Mouse (Mus musculus) embryonic facial prominence, embryonic 11.5 days (tissue): ENCODE data around the gene Tcf7l1. TPM values are rescaled to one million over a fixed set of nuclear protein-coding genes. Genes with fewer than 3 reads are reported as not detected.

ENCODE experiments used
- ATAC-seq: fragments of 200-750 bp; cut with Nextera tagmentation; replicated peaks from 2 replicates; pipeline ENCODE4 v1.8.0; 2017; ENCODE audit warnings: low read depth; ENCODE audit not compliant: insufficient number of reproducible peaks, low FRiP score, low TSS enrichment
- DNase-seq: peaks from one replicate; pipeline ENCODE4 v3.0.0-alpha.2; 2015; ENCODE audit warnings: low spot score
- H3K27ac ChIP-seq: fragments of 300-500 bp; sonication (generic); replicated peaks from 2 replicates; pipeline ENCODE4 v1.5.1; 2014; ENCODE audit warnings: mild to moderate bottlenecking, low read depth, low read length, control low read depth
- H3K27me3 ChIP-seq: fragments of 300-500 bp; sonication (generic); 2 replicates; pipeline ENCODE4 v1.6.1; 2014; ENCODE audit warnings: mild to moderate bottlenecking, low read length, moderate library complexity, mixed read lengths; ENCODE audit not compliant: control insufficient read depth, insufficient read depth
- H3K36me3 ChIP-seq: fragments of 300-500 bp; sonication (generic); replicated peaks from 2 replicates; pipeline ENCODE4 v1.6.1; 2014; ENCODE audit warnings: low read depth, mild to moderate bottlenecking, low read length, moderate library complexity, mixed read lengths; ENCODE audit not compliant: control insufficient read depth, insufficient read depth
- H3K4me1 ChIP-seq: fragments of 300-500 bp; sonication (generic); 2 replicates; pipeline ENCODE4 v1.6.1; 2014; ENCODE audit warnings: low read length, mixed read lengths; ENCODE audit not compliant: control insufficient read depth, insufficient read depth
- H3K4me2 ChIP-seq: fragments of 300-500 bp; sonication (generic); 2 replicates; pipeline ENCODE4 v1.6.1; 2014; ENCODE audit warnings: low read depth, mild to moderate bottlenecking, control low read depth, low read length, moderate library complexity
- H3K4me3 ChIP-seq: fragments of 300-500 bp; sonication (generic); 2 replicates; pipeline ENCODE4 v1.5.1; 2014; ENCODE audit warnings: low read depth, low read length, control low read depth
- H3K9ac ChIP-seq: fragments of 300-500 bp; sonication (generic); replicated peaks from 2 replicates; pipeline ENCODE4 v1.6.1; 2014; ENCODE audit warnings: mild to moderate bottlenecking, control low read depth, low read length
- H3K9me3 ChIP-seq: fragments of 300-500 bp; sonication (generic); replicated peaks from 2 replicates; pipeline ENCODE4 v1.6.1; 2016; ENCODE audit warnings: mild to moderate bottlenecking, low read length, inconsistent platforms, mixed read lengths; ENCODE audit not compliant: control insufficient read depth
- WGBS: fragments of 180-500 bp; shearing (Covaris S2); extraction: QIAGEN DNeasy Blood & Tissue Kit; methylation state at CpG from one replicate; pipeline ENCODE4 v1.1.7; 2014; 5-methylcytosine and 5-hydroxymethylcytosine counted together
- polyA plus RNA-seq: library from polyadenylated mRNA; unstranded; fragments of >200 nt; fragmentation: Nextera tagmentation; extraction: Ambion mirVana; gene quantifications from 2 replicates; pipeline ENCODE4 v1.2.1, GENCODE M21; 2014

The Tcf7l1 gene
- polyA plus RNA-seq, 1 experiment from 2014 or later: 23.6 TPM

DNA sequence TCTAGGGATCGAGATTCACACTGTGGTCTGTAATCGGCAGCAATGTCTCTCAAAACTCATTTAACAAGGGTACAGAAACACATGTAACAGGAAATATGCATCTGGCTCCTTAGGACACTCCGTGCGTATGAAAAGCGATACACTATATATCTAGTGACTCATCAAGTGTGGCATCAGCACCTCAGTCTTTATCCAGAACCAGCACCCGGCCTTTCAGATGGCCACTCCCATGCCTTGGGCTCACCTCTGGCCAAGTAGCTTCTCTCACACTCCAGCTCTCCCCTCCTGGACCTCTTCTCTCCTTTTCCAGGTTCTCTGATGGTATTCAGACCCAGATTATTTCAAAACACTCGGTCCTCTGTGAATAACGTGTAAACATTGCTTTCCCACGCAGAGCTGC, 97.5 kb downstream of the Tcf7l1 start:
- Histone ChIP-seq H3K27ac (no peak overlapping the region), H3K9ac (no peak overlapping the region), H3K27me3 (no peaks in the 10 kb centered on the region), H3K36me3 (no peaks in the 10 kb centered on the region), H3K4me3 (no peak overlapping the region), H3K4me2 (no peak overlapping the region), H3K4me1 (peaks cover 1% of the 10 kb centered on the region), H3K9me3 (no peaks in the 10 kb centered on the region)
- DNase-seq (no peak), ATAC-seq (no peak)
- 87% methylated on average over 9 of the region's 9 CpGs for WGBS

DNA sequence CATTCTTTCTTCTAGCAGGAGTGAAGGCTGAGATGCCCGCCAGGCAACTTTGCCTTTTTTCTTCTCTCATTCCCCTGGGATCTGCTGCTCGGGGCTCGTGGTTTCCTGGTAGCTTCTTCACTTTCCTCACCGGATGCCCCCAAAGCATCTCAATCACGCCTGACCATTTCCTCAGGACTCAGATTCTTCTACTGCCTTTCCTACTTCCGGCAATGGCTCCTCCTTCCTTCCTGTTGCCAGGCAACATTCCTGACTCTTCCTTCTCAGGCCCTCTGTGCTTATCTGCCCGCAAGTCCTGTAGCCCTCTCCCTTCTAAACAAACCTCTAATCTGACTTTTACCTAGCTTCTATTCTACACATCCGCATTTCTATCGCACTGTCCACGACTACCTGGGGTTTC, 98.5 kb downstream of the Tcf7l1 start:
- Histone ChIP-seq H3K9me3 (no peaks in the 10 kb centered on the region), H3K4me1 (no peaks in the 10 kb centered on the region; the same call in 1 of the 2 replicates), H3K36me3 (no peaks in the 10 kb centered on the region), H3K27me3 (no peaks in the 10 kb centered on the region), H3K27ac (no peak overlapping the region), H3K4me3 (no peak overlapping the region), H3K4me2 (no peak overlapping the region), H3K9ac (no peak overlapping the region)
- 63% methylated on average over 10 of the region's 10 CpGs for WGBS
- DNase-seq (no peak), ATAC-seq (no peak)

DNA sequence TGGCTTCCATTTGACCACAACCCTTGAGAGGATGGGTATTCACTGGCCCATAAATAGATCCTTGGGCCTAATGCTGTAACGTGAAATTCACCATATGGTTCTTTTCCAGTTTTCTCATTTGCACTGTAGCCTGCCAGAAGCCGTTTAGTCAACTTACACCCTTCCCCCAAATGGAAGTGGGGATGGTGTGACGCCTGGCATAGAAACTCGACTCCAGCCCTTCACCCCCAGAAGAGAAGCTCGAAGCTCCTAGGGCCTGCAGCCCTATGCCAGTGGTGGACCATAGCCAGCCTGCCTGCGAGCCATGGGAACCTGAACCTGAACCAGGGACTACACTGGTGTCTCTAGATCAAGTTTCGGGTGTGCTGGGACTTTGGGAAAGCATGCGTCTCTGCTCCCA, 99.1 kb downstream of the Tcf7l1 start:
- H3K27me3 ChIP-seq: no peaks in the 10 kb centered on the region
- H3K9ac ChIP-seq: no peak overlapping the region
- no peak overlapping the region for H3K4me2 ChIP-seq
- no peaks in the 10 kb centered on the region; the same call in 1 of the 2 replicates for H3K4me1 ChIP-seq
- ATAC-seq: no peak
- no peak overlapping the region for H3K4me3 ChIP-seq
- no peak for DNase-seq
- H3K9me3 ChIP-seq: no peaks in the 10 kb centered on the region
- H3K36me3 ChIP-seq: no peaks in the 10 kb centered on the region
- no peak overlapping the region for H3K27ac ChIP-seq
- 61% methylated on average over 8 of the region's 8 CpGs for WGBS

DNA sequence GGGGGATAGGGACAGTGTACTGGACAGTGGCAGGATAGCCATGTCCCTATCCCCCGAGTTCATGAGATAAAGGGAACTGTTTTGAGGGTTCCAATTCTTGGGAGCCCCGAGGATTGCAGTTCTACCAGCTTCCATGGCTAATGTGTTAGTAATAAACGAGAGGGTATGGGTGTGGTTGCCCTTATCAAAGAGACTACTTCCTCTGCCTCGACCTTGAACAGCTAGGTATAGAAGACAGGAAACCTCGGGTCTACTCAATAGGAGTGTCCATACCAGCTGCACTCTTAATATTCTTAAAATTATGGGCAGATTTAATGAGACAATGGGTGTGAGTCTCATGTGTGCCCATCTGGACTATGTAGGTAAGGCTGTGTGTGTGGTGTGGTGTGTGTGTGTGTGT, 100.0 kb downstream of the Tcf7l1 start:
- no peaks in the 10 kb centered on the region for H3K9me3 ChIP-seq
- no peaks in the 10 kb centered on the region; the same call in 1 of the 2 replicates for H3K4me1 ChIP-seq
- 88% methylated on average over 5 of the region's 5 CpGs for WGBS

DNA sequence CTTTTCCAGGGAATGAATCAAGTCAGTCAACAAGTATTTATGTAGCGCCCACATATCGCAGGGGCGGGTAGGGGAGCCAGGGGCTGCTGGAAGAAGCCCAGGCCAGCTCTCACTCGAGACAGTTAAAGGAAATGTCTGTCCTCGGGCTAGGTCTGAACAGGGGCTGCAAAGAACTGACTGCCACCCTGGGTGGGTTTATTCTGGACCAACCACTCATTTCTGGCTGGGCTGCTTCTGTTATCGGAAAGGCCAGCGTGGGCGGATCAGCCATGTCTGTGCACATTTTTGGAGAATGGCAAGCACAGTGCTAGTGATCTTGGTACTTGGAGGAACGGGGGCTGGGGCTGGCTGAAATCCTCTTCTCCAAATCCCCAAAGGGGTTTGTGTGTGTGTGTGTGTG, 103.9 kb downstream of the Tcf7l1 start:
- Histone ChIP-seq H3K9me3 (no peaks in the 10 kb centered on the region), H3K27ac (no peak overlapping the region), H3K9ac (no peak overlapping the region), H3K4me2 (no peak overlapping the region), H3K4me1 (peaks cover 7% of the 10 kb centered on the region), H3K27me3 (no peaks in the 10 kb centered on the region), H3K4me3 (no peak overlapping the region), H3K36me3 (no peaks in the 10 kb centered on the region)
- no peak for ATAC-seq
- WGBS: 57% methylated on average over 9 of the region's 9 CpGs
- DNase-seq: no peak

More for the DNA sequence above, 100.0 kb downstream of the Tcf7l1 start:
- H3K9ac ChIP-seq: no peak overlapping the region
- DNase-seq: no peak
- ATAC-seq: no peak
- H3K4me2 ChIP-seq: no peak overlapping the region
- no peak overlapping the region for H3K27ac ChIP-seq
- no peaks in the 10 kb centered on the region for H3K36me3 ChIP-seq
- H3K4me3 ChIP-seq: no peak overlapping the region
- H3K27me3 ChIP-seq: no peaks in the 10 kb centered on the region

DNA sequence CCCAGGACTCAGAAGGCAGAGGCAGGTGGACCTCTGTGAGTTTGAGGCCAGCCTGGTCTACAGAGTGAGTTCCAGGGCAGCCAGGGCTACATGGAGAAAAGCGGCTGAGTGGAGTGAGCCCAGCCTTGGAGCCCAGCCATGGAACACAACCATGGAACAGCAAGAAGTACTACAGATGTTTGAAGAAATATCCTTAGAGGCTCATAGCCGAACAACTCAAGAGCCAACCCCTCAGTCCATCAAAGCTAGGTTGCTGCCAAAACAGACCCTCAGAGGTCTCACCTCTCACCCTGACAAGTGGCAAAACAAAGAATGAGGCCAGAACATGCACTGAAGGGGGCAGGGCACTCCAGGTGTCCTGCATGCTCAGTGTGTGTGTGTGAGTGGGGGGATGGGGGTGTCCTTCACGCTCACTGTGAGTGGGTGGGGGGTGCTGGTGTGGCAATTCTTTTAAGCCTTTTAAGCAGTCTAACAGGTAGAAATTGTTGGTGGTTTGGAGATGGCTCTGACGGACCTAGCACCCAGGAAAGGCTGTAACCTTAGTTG, 104.7 kb downstream of the Tcf7l1 start:
- no peaks in the 10 kb centered on the region for H3K36me3 ChIP-seq
- WGBS: 62% methylated on average over 4 of the region's 4 CpGs
- H3K9ac ChIP-seq: no peak overlapping the region
- H3K4me3 ChIP-seq: no peak overlapping the region
- no peaks in the 10 kb centered on the region for H3K27me3 ChIP-seq
- no peak overlapping the region for H3K27ac ChIP-seq
- no peaks in the 10 kb centered on the region for H3K9me3 ChIP-seq
- DNase-seq (no peak), ATAC-seq (no peak)
- H3K4me2 ChIP-seq: no peak overlapping the region
- H3K4me1 ChIP-seq: peaks cover 7% of the 10 kb centered on the region

DNA sequence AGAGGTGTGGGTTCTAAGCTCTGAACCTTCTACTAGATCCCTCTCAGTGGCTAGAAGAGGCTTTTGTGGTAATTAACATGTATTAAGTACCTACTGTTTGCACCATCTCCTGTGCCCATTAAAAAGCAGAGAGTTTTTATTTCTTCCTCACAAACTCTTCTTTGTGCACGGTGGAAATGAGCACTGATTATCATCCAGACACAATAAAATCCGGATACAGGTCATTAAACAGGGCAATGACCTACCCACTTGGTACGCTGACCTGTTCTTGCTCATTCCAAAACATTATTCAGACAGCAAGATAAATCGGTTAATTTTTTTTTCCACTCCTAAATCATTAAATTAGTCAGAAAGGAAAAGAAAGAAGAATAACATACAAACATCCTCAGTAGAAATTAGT, 106.8 kb downstream of the Tcf7l1 start:
- H3K27ac ChIP-seq: no peak overlapping the region
- no peak overlapping the region for H3K9ac ChIP-seq
- no peaks in the 10 kb centered on the region for H3K27me3 ChIP-seq
- H3K36me3 ChIP-seq: no peaks in the 10 kb centered on the region
- H3K4me2 ChIP-seq: no peak overlapping the region
- WGBS: 49% methylated on average over 4 of the region's 4 CpGs
- ATAC-seq: no peak
- DNase-seq: no peak
- no peak overlapping the region for H3K4me3 ChIP-seq
- H3K4me1 ChIP-seq: peaks cover 14% of the 10 kb centered on the region
- no peaks in the 10 kb centered on the region for H3K9me3 ChIP-seq

DNA sequence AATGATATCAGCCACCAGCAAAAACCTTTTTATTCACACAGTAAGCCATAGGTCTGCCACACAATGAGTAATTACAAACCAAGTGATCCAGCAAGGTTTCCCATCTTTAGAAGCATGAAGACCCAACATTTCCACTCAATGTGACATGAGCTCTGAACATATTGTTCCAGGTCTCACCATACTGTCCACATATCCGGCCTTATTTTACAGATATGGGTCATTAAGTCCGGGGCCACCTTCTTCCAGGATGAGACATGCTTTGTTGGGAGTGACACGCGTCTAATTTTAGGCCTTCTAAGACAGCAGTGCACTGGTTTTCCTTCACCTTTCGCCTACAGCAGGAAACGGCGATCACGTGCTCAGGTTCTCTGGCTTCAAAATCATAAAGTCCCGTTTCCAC, 108.1 kb downstream of the Tcf7l1 start:
- H3K9ac ChIP-seq: no peak overlapping the region
- no peak overlapping the region for H3K4me2 ChIP-seq
- ATAC-seq (no peak), DNase-seq (no peak)
- no peak overlapping the region for H3K27ac ChIP-seq
- no peaks in the 10 kb centered on the region for H3K36me3 ChIP-seq
- H3K27me3 ChIP-seq: no peaks in the 10 kb centered on the region
- H3K9me3 ChIP-seq: no peaks in the 10 kb centered on the region
- no peak overlapping the region for H3K4me3 ChIP-seq
- peaks cover 14% of the 10 kb centered on the region for H3K4me1 ChIP-seq
- WGBS: 87% methylated on average over 9 of the region's 9 CpGs
